Mouse (Mus musculus) liver, postnatal 0 days (tissue): Measurements from ENCODE around the gene Rbm47. TPM values are rescaled to one million over a fixed set of nuclear protein-coding genes. Genes with fewer than 3 reads are reported as not detected.
A peak's percentile ranks its signal among the peaks of the same experiment; 100 is the strongest.

Experiments used
- ATAC-seq: fragments of 200-750 bp; cut with Nextera tagmentation; 2 replicates; pipeline ENCODE4 v1.8.0; 2017; ENCODE audit warnings: mild to moderate bottlenecking, moderate library complexity
- DNase-seq: peaks from one replicate; pipeline ENCODE4 v3.0.0-alpha.2; 2016
- H3K27ac ChIP-seq: fragments of 300-500 bp; sonication (generic); 2 replicates; pipeline ENCODE4 v1.5.1; 2014; ENCODE audit warnings: antibody characterized with exemption, moderate library complexity, mild to moderate bottlenecking, low read depth
- H3K27me3 ChIP-seq: fragments of 300-500 bp; sonication (generic); 2 replicates; pipeline ENCODE4 v1.6.1; 2014; ENCODE audit warnings: low read length, control low read depth, mixed read lengths; ENCODE audit not compliant: insufficient read depth
- H3K36me3 ChIP-seq: fragments of 300-500 bp; sonication (generic); replicated peaks from 2 replicates; pipeline ENCODE4 v1.6.1; 2014; ENCODE audit warnings: mild to moderate bottlenecking, control low read depth, low read length, moderate library complexity, mixed read lengths; ENCODE audit not compliant: insufficient read depth
- H3K4me1 ChIP-seq: fragments of 300-500 bp; sonication (generic); 2 replicates; pipeline ENCODE4 v1.6.1; 2014; ENCODE audit warnings: antibody characterized with exemption, mild to moderate bottlenecking, control low read depth; ENCODE audit not compliant: insufficient read depth
- H3K4me2 ChIP-seq: fragments of 300-500 bp; sonication (generic); 2 replicates; pipeline ENCODE4 v1.6.1; 2014; ENCODE audit warnings: low read depth, mild to moderate bottlenecking, low read length, moderate library complexity, mixed read lengths
- H3K4me3 ChIP-seq: fragments of 300-500 bp; sonication (generic); 2 replicates; pipeline ENCODE4 v1.5.1; 2014; ENCODE audit warnings: low read depth, low read length
- H3K9ac ChIP-seq: fragments of 300-500 bp; sonication (generic); replicated peaks from 2 replicates; pipeline ENCODE4 v1.6.1; 2014; ENCODE audit warnings: mild to moderate bottlenecking, moderate library complexity
- H3K9me3 ChIP-seq: fragments of 300-500 bp; sonication (generic); 2 replicates; pipeline ENCODE4 v1.6.1; 2016; ENCODE audit warnings: mild to moderate bottlenecking, control low read depth, low read length, mixed read lengths
- CTCF ChIP-seq: sonication (generic); IDR thresholded peaks from 2 replicates; pipeline ENCODE4 v1.5.1; 2016; ENCODE audit warnings: antibody characterized with exemption, low read depth
- EP300 ChIP-seq: IDR thresholded peaks from 2 replicates; pipeline ENCODE4 v1.6.1; 2016; ENCODE audit warnings: antibody characterized with exemption, low read depth, mild to moderate bottlenecking
- WGBS: fragments of 180-500 bp; shearing (Covaris S2); extraction: QIAGEN DNeasy Blood & Tissue Kit; methylation state at CpG from one replicate; pipeline ENCODE4 v1.1.7; 2014; ENCODE audit not compliant: insufficient replicate concordance; 5-methylcytosine and 5-hydroxymethylcytosine counted together
- polyA plus RNA-seq: library from polyadenylated mRNA; unstranded; fragments of >200 nt; fragmentation: Nextera tagmentation; extraction: Ambion mirVana; gene quantifications from 2 replicates; pipeline ENCODE4 v1.2.1, GENCODE M21; 2015

Rbm47 gene
- polyA plus RNA-seq, 1 experiment from 2014 or later = 22.8 TPM

- peaks cover 61% of the 10 kb centered on the region for H3K4me1 ChIP-seq
- H3K9ac ChIP-seq = no peak overlapping the region
- TF ChIP-seq CTCF (no peak), EP300 (no peak)
- H3K27me3 ChIP-seq = no peaks in the 10 kb centered on the region
- 70% methylated on average over 7 of the region's 7 CpGs for WGBS
- DNase-seq = no peak
- H3K4me3 ChIP-seq = no peak overlapping the region
- H3K9me3 ChIP-seq = no peaks in the 10 kb centered on the region
- no peaks in the 10 kb centered on the region for H3K36me3 ChIP-seq
- H3K27ac ChIP-seq = peak overlapping the region; percentile 92
- H3K4me2 ChIP-seq = no peak overlapping the region
- ATAC-seq = no peak
Observed at GRCm38 (mm10) chr5:66078491-66079012, 94.4 kb downstream of the Rbm47 start.

GRCm38 (mm10) chr5:66077416-66077815 lies 95.5 kb downstream of the Rbm47 start:
- WGBS = 15% methylated on average over 10 of the region's 10 CpGs
- DNase-seq = no peak
- peak overlapping the region; percentile 92 for H3K27ac ChIP-seq

GRCm38 (mm10) chr5:66076685-66077301 lies 96.1 kb downstream of the Rbm47 start:
- ATAC-seq (no peak), DNase-seq (no peak)
- Histone ChIP-seq H3K4me2 (peak overlapping the region; percentile 43), H3K4me3 (no peak overlapping the region), H3K27me3 (no peaks in the 10 kb centered on the region), H3K9me3 (no peaks in the 10 kb centered on the region), H3K27ac (peak overlapping the region; percentile 92), H3K4me1 (peaks cover 51% of the 10 kb centered on the region), H3K36me3 (no peaks in the 10 kb centered on the region), H3K9ac (peak overlapping the region; percentile 35; the same call in 1 of the 2 replicates)
- WGBS = 35% methylated on average over 12 of the region's 12 CpGs
- no peak for TF ChIP-seq CTCF
- peak; percentile 37; the same call in 1 of the 2 replicates for TF ChIP-seq EP300

More at GRCm38 (mm10) chr5:66077416-66077815, 95.5 kb downstream of the Rbm47 start:
- Histone ChIP-seq H3K27me3 (no peaks in the 10 kb centered on the region), H3K9me3 (no peaks in the 10 kb centered on the region), H3K4me1 (peaks cover 50% of the 10 kb centered on the region), H3K4me2 (peak overlapping the region; percentile 62), H3K4me3 (no peak overlapping the region), H3K36me3 (no peaks in the 10 kb centered on the region), H3K9ac (peak overlapping the region; percentile 31)
- TF ChIP-seq EP300 = no peak
- TF ChIP-seq CTCF = no peak
- no peak for ATAC-seq

GRCm38 (mm10) chr5:66075906-66076305 lies 97.0 kb downstream of the Rbm47 start:
- Histone ChIP-seq H3K9me3 (no peaks in the 10 kb centered on the region), H3K4me2 (no peak overlapping the region), H3K27ac (peak overlapping the region; percentile 92), H3K36me3 (no peaks in the 10 kb centered on the region), H3K9ac (no peak overlapping the region), H3K4me1 (peaks cover 51% of the 10 kb centered on the region), H3K27me3 (no peaks in the 10 kb centered on the region), H3K4me3 (no peak overlapping the region)
- ATAC-seq = no peak
- DNase-seq = no peak
- WGBS = 75% methylated on average over 12 of the region's 12 CpGs
- TF ChIP-seq EP300 (no peak), CTCF (no peak)

GRCm38 (mm10) chr5:66075032-66075488 lies 97.9 kb downstream of the Rbm47 start:
- Histone ChIP-seq H3K4me2 (peak overlapping the region; percentile 38; the same call in 1 of the 2 replicates), H3K4me3 (no peak overlapping the region), H3K36me3 (no peaks in the 10 kb centered on the region), H3K9ac (0 out of 2 replicates have a peak overlapping the region, but pooled peaks have one; percentile 35), H3K9me3 (no peaks in the 10 kb centered on the region), H3K27ac (peak overlapping the region; percentile 92), H3K4me1 (peaks cover 56% of the 10 kb centered on the region), H3K27me3 (no peaks in the 10 kb centered on the region)
- 21% methylated on average over 9 of the region's 9 CpGs for WGBS
- DNase-seq = peak; percentile 59
- ATAC-seq = peak; percentile 36
- no peak for TF ChIP-seq CTCF
- peak; percentile 69 for TF ChIP-seq EP300

GRCm38 (mm10) chr5:66074235-66074634 lies 98.7 kb downstream of the Rbm47 start:
- no peak for TF ChIP-seq CTCF
- no peak for TF ChIP-seq EP300
- DNase-seq = no peak
- peaks cover 55% of the 10 kb centered on the region for H3K4me1 ChIP-seq
- no peaks in the 10 kb centered on the region for H3K27me3 ChIP-seq
- WGBS = 76% methylated on average over 5 of the region's 5 CpGs
- no peak for ATAC-seq
- H3K36me3 ChIP-seq = no peaks in the 10 kb centered on the region
- H3K4me3 ChIP-seq = no peak overlapping the region
- peak overlapping the region; percentile 35; the same call in 1 of the 2 replicates for H3K9ac ChIP-seq
- no peak overlapping the region; the same call in none of the 2 replicates for H3K4me2 ChIP-seq
- peak overlapping the region; percentile 92 for H3K27ac ChIP-seq
- no peaks in the 10 kb centered on the region for H3K9me3 ChIP-seq
